In the genomic region with DNA sequence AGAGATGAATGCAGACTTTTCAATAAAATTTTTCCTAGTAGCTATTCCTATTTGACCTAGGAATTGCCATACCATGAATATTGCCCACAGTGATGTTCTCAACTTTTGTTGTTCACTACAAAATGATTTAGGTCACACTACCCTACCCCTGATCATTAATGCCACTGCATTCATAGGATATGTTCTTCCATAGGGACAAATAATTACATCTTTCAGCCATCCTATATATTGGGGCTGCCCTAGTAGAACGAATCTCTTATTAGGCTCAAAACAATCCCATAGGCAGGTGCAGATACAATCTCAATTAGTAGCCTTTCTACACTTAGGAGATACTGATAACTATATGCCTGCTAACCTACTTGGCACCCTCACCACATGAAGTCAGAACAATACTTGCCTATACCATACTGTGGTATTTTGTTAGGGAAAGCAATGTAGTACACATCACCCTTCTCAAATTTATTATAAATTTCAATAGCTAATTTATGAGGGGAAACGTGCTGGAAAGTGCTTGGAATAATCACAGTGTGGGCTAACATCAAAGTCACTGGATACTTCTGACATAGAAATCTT, we compare ENCODE assay signal across 18 mouse cellular contexts. TPM values are rescaled to one million over a fixed set of nuclear protein-coding genes. Genes with fewer than 3 reads are reported as not detected.
DNase-seq lines count a peak whose midpoint lies in the region; ATAC-seq and TF ChIP-seq lines count a peak whose summit lies in the region.
"Had no signal": no experiment of that assay in that cellular context is flagged by ENCODE, and none has a peak within 500 bp of the region (broad histone marks: within the 10 kb centered on the region; RNA-seq: fewer than 3 reads in every experiment).

No protein-coding gene starts in this region.

- 89% methylated on average over 2 of the region's 2 CpGs for WGBS in forebrain, embryonic 11.5 days
- WGBS in forebrain, embryonic 10.5 days, result 88% methylated on average over 2 of the region's 2 CpGs
- 82% methylated on average over 2 of the region's 2 CpGs for WGBS in limb, embryonic 12.5 days
- 79% methylated on average over 2 of the region's 2 CpGs for WGBS in limb, embryonic 10.5 days
- WGBS in neural tube, embryonic 11.5 days, result 86% methylated on average over 2 of the region's 2 CpGs
- WGBS in neural tube, embryonic 15.5 days, result 84% methylated on average over 2 of the region's 2 CpGs
- 68% methylated on average over 2 of the region's 2 CpGs for WGBS in limb, embryonic 14.5 days

- DNase-seq in forebrain, embryonic 11.5 days (ENCODE audit: low spot score), result no peak
- DNase-seq in forebrain, embryonic 10.5 days (ENCODE audit: extremely low spot score, low spot score), result no peak
- no peak for DNase-seq in limb, embryonic 10.5 days (ENCODE audit: low spot score)
- no peak for DNase-seq in neural tube, embryonic 11.5 days (ENCODE audit: low spot score)
- no peak for DNase-seq in limb, embryonic 14.5 days (ENCODE audit: low spot score)
- DNase-seq: cerebellum, adult 9-10 months; heart, adult 18-20 months; lung, adult 18-20 months; retina, postnatal 1 day; thymus, adult 2 months had no signal

- no peak overlapping the region for H3K4me2 ChIP-seq in forebrain, embryonic 11.5 days (ENCODE audit: low read depth, low read length, severe bottlenecking)
- H3K4me2 ChIP-seq in limb, embryonic 12.5 days, result no peak overlapping the region
- H3K4me2 ChIP-seq in neural tube, embryonic 11.5 days (ENCODE audit: low read depth), result no peak overlapping the region
- no peak overlapping the region for H3K4me2 ChIP-seq in neural tube, embryonic 15.5 days
- H3K4me2 ChIP-seq in limb, embryonic 14.5 days (replicated peaks; ENCODE audit: low read depth, low read length, severe bottlenecking), result no peak overlapping the region
- H3K4me2 ChIP-seq: limb, embryonic 15.5 days had no signal

- peak; percentile 15; the same call in 1 of the 2 replicates for ATAC-seq in forebrain, embryonic 11.5 days (replicated peaks; ENCODE audit: low FRiP score)
- peak; percentile 39; the same call in 1 of the 2 replicates for ATAC-seq in limb, embryonic 12.5 days (ENCODE audit: insufficient number of reproducible peaks, insufficient read depth, low FRiP score, low TSS enrichment, low read depth)
- 0 out of 2 replicates have a peak, but pooled peaks have one; percentile 20 for ATAC-seq in neural tube, embryonic 11.5 days (ENCODE audit: insufficient read depth, low FRiP score, low TSS enrichment)
- ATAC-seq in neural tube, embryonic 15.5 days (ENCODE audit: low FRiP score), result no peak
- 0 out of 2 replicates have a peak, but pooled peaks have one; percentile 32 for ATAC-seq in limb, embryonic 14.5 days (ENCODE audit: low FRiP score, low read depth)
- no peak for ATAC-seq in megakaryocyte-erythroid progenitor cell, adult 5-6 weeks (replicated peaks; ENCODE audit: low FRiP score, low TSS enrichment, poor library complexity, severe bottlenecking)
- ATAC-seq: inflammation-experienced regulatory T-cells, adult 6 months had no signal

- no peaks in the 10 kb centered on the region for H3K4me1 ChIP-seq in forebrain, embryonic 11.5 days (replicated peaks; ENCODE audit: control insufficient read depth, insufficient read depth, low read length)
- no peaks in the 10 kb centered on the region for H3K4me1 ChIP-seq in forebrain, embryonic 10.5 days
- H3K4me1 ChIP-seq in limb, embryonic 12.5 days (replicated peaks), result no peaks in the 10 kb centered on the region
- H3K4me1 ChIP-seq in limb, embryonic 10.5 days, result no peaks in the 10 kb centered on the region
- H3K4me1 ChIP-seq in neural tube, embryonic 11.5 days (ENCODE audit: control insufficient read depth, insufficient read depth, low read length), result no peaks in the 10 kb centered on the region
- H3K4me1 ChIP-seq in neural tube, embryonic 15.5 days, result no peaks in the 10 kb centered on the region
- H3K4me1 ChIP-seq in limb, embryonic 14.5 days (ENCODE audit: control insufficient read depth, insufficient read depth, low read length), result no peaks in the 10 kb centered on the region
- H3K4me1 ChIP-seq: hindbrain, embryonic 10.5 days; limb, embryonic 15.5 days had no signal

- no peak for TF ChIP-seq POLR2A in limb, embryonic 14.5 days (IDR thresholded peaks at IDR 0.05; ENCODE audit: borderline replicate concordance, extremely low read depth, insufficient read depth, insufficient read length)

- H3K27ac ChIP-seq in forebrain, embryonic 11.5 days (ENCODE audit: low read depth, low read length), result no peak overlapping the region
- no peak overlapping the region for H3K27ac ChIP-seq in forebrain, embryonic 10.5 days
- no peak overlapping the region for H3K27ac ChIP-seq in limb, embryonic 12.5 days
- no peak overlapping the region for H3K27ac ChIP-seq in limb, embryonic 10.5 days
- H3K27ac ChIP-seq in neural tube, embryonic 11.5 days (ENCODE audit: low read depth, low read length), result no peak overlapping the region
- no peak overlapping the region for H3K27ac ChIP-seq in neural tube, embryonic 15.5 days (replicated peaks)
- no peak overlapping the region for H3K27ac ChIP-seq in limb, embryonic 14.5 days (replicated peaks; ENCODE audit: low read depth, low read length)
- H3K27ac ChIP-seq: hindbrain, embryonic 10.5 days; left cerebral cortex, adult 2 months; limb, embryonic 15.5 days had no signal

- peaks cover 34% of the 10 kb centered on the region for H3K36me3 ChIP-seq in forebrain, embryonic 11.5 days (ENCODE audit: control insufficient read depth, insufficient read depth, low read length)
- H3K36me3 ChIP-seq in forebrain, embryonic 10.5 days (replicated peaks), result peaks cover 99% of the 10 kb centered on the region
- peaks cover 74% of the 10 kb centered on the region for H3K36me3 ChIP-seq in limb, embryonic 12.5 days
- H3K36me3 ChIP-seq in limb, embryonic 10.5 days, result peaks cover 96% of the 10 kb centered on the region
- H3K36me3 ChIP-seq in neural tube, embryonic 11.5 days (ENCODE audit: control insufficient read depth, insufficient read depth, low read length), result peaks cover 23% of the 10 kb centered on the region
- peaks cover 65% of the 10 kb centered on the region for H3K36me3 ChIP-seq in neural tube, embryonic 15.5 days
- H3K36me3 ChIP-seq in limb, embryonic 14.5 days (ENCODE audit: control insufficient read depth, insufficient read depth, low read length), result peaks cover 57% of the 10 kb centered on the region

- no peaks in the 10 kb centered on the region for H3K9me3 ChIP-seq in forebrain, embryonic 11.5 days (ENCODE audit: control insufficient read depth, low read length)
- H3K9me3 ChIP-seq in forebrain, embryonic 10.5 days, result no peaks in the 10 kb centered on the region
- no peaks in the 10 kb centered on the region for H3K9me3 ChIP-seq in limb, embryonic 12.5 days
- no peaks in the 10 kb centered on the region for H3K9me3 ChIP-seq in limb, embryonic 10.5 days (replicated peaks)
- H3K9me3 ChIP-seq in neural tube, embryonic 11.5 days (ENCODE audit: control insufficient read depth, low read length), result no peaks in the 10 kb centered on the region
- no peaks in the 10 kb centered on the region for H3K9me3 ChIP-seq in neural tube, embryonic 15.5 days (replicated peaks)
- H3K9me3 ChIP-seq in limb, embryonic 14.5 days (ENCODE audit: control insufficient read depth, low read length), result no peaks in the 10 kb centered on the region
- H3K9me3 ChIP-seq: hindbrain, embryonic 10.5 days; limb, embryonic 15.5 days had no signal

- H3K27me3 ChIP-seq in forebrain, embryonic 11.5 days (ENCODE audit: control insufficient read depth, insufficient read depth, low read length), result no peaks in the 10 kb centered on the region
- H3K27me3 ChIP-seq in forebrain, embryonic 10.5 days (ENCODE audit: poor library complexity, severe bottlenecking), result no peaks in the 10 kb centered on the region
- no peaks in the 10 kb centered on the region for H3K27me3 ChIP-seq in limb, embryonic 12.5 days
- no peaks in the 10 kb centered on the region for H3K27me3 ChIP-seq in limb, embryonic 10.5 days (ENCODE audit: low read depth, poor library complexity, severe bottlenecking)
- H3K27me3 ChIP-seq in neural tube, embryonic 11.5 days (ENCODE audit: control insufficient read depth, insufficient read depth, low read length), result no peaks in the 10 kb centered on the region
- no peaks in the 10 kb centered on the region for H3K27me3 ChIP-seq in neural tube, embryonic 15.5 days (replicated peaks)
- no peaks in the 10 kb centered on the region for H3K27me3 ChIP-seq in limb, embryonic 14.5 days (ENCODE audit: control insufficient read depth, insufficient read depth, low read length)
- H3K27me3 ChIP-seq: limb, embryonic 15.5 days had no signal

- no peak overlapping the region for H3K4me3 ChIP-seq in forebrain, embryonic 11.5 days (ENCODE audit: low read depth, low read length)
- H3K4me3 ChIP-seq in forebrain, embryonic 10.5 days, result no peak overlapping the region
- H3K4me3 ChIP-seq in limb, embryonic 12.5 days (replicated peaks), result no peak overlapping the region
- no peak overlapping the region for H3K4me3 ChIP-seq in limb, embryonic 10.5 days
- H3K4me3 ChIP-seq in neural tube, embryonic 11.5 days (ENCODE audit: low read depth, low read length), result no peak overlapping the region
- H3K4me3 ChIP-seq in neural tube, embryonic 15.5 days (replicated peaks), result no peak overlapping the region
- H3K4me3 ChIP-seq in limb, embryonic 14.5 days (replicated peaks; ENCODE audit: low read length), result no peak overlapping the region
- H3K4me3 ChIP-seq: hindbrain, embryonic 10.5 days; left cerebral cortex, adult 2 months; limb, embryonic 15.5 days; myocyte had no signal

- H3K9ac ChIP-seq in forebrain, embryonic 11.5 days (ENCODE audit: low read length), result no peak overlapping the region
- no peak overlapping the region for H3K9ac ChIP-seq in limb, embryonic 12.5 days (replicated peaks)
- no peak overlapping the region for H3K9ac ChIP-seq in neural tube, embryonic 11.5 days (ENCODE audit: low read length)
- no peak overlapping the region for H3K9ac ChIP-seq in neural tube, embryonic 15.5 days (replicated peaks)
- no peak overlapping the region for H3K9ac ChIP-seq in limb, embryonic 14.5 days (ENCODE audit: low read depth, low read length, severe bottlenecking)
- H3K9ac ChIP-seq: limb, embryonic 15.5 days had no signal

RNA-seq across cellular contexts. Expression of a gene that starts 12.0 kb away (rescaled TPM):
- 5.2 and 6.3 TPM in 2 replicates for polyA plus RNA-seq in forebrain, embryonic 11.5 days (2014; fragmentation: Nextera tagmentation; extraction: Ambion mirVana)
- 4.4 and 5.2 TPM in 2 replicates for polyA plus RNA-seq in forebrain, embryonic 10.5 days (2016; fragmentation: Nextera tagmentation; extraction: Ambion mirVana)
- polyA plus RNA-seq in limb, embryonic 12.5 days (2016; fragmentation: Nextera tagmentation; extraction: Ambion mirVana), result 8.4 and 10.3 TPM in 2 replicates
- polyA plus RNA-seq in limb, embryonic 10.5 days (2016; fragmentation: Nextera tagmentation; extraction: Ambion mirVana), result 4.9 and 7.1 TPM in 2 replicates
- polyA plus RNA-seq in neural tube, embryonic 11.5 days (2014; fragmentation: Nextera tagmentation; extraction: Ambion mirVana), result 6.3 and 7.3 TPM in 2 replicates
- polyA plus RNA-seq in neural tube, embryonic 15.5 days (2015; fragmentation: Nextera tagmentation; extraction: Ambion mirVana), result 14.0 and 15.7 TPM in 2 replicates
- polyA plus RNA-seq in limb, embryonic 14.5 days (2012; rRNA removed), result 18.7 and 22.9 TPM in 2 replicates
- polyA plus RNA-seq in limb, embryonic 14.5 days (2014; fragmentation: Nextera tagmentation; extraction: Ambion mirVana), result 9.5 and 11.4 TPM in 2 replicates
- 6.5 and 8.3 TPM in 2 replicates for total RNA-seq in megakaryocyte-erythroid progenitor cell, adult 5-6 weeks (2014; fragmentation: Nextera tagmentation)
- total RNA-seq in megakaryocyte-erythroid progenitor cell, adult 5-6 weeks (2017), result 5.2 and 6.7 TPM in 2 replicates

RNA-seq across cellular contexts. Expression of a gene that starts 12.2 kb away (rescaled TPM):
- polyA plus RNA-seq in forebrain, embryonic 11.5 days (2014; fragmentation: Nextera tagmentation; extraction: Ambion mirVana), result 68.6 and 78.4 TPM in 2 replicates
- 100 and 110 TPM in 2 replicates for polyA plus RNA-seq in forebrain, embryonic 10.5 days (2016; fragmentation: Nextera tagmentation; extraction: Ambion mirVana)
- 85.4 and 86.1 TPM in 2 replicates for polyA plus RNA-seq in limb, embryonic 12.5 days (2016; fragmentation: Nextera tagmentation; extraction: Ambion mirVana)
- polyA plus RNA-seq in limb, embryonic 10.5 days (2016; fragmentation: Nextera tagmentation; extraction: Ambion mirVana), result 90.8 and 101 TPM in 2 replicates
- polyA plus RNA-seq in neural tube, embryonic 11.5 days (2014; fragmentation: Nextera tagmentation; extraction: Ambion mirVana), result 59.7 and 61.1 TPM in 2 replicates
- polyA plus RNA-seq in neural tube, embryonic 15.5 days (2015; fragmentation: Nextera tagmentation; extraction: Ambion mirVana), result 57.9 and 58.2 TPM in 2 replicates
- polyA plus RNA-seq in limb, embryonic 14.5 days (2012; rRNA removed), result 69.9 and 131 TPM in 2 replicates
- 66.5 and 69.8 TPM in 2 replicates for polyA plus RNA-seq in limb, embryonic 14.5 days (2014; fragmentation: Nextera tagmentation; extraction: Ambion mirVana)
- total RNA-seq in megakaryocyte-erythroid progenitor cell, adult 5-6 weeks (2014; fragmentation: Nextera tagmentation), result 439 and 454 TPM in 2 replicates
- total RNA-seq in megakaryocyte-erythroid progenitor cell, adult 5-6 weeks (2017), result 1,383 and 1,827 TPM in 2 replicates

RNA-seq across cellular contexts. Expression of a gene that starts 38.5 kb away (rescaled TPM):
- polyA plus RNA-seq in forebrain, embryonic 11.5 days (2014; fragmentation: Nextera tagmentation; extraction: Ambion mirVana), result 47.7 and 51.1 TPM in 2 replicates
- 38.1 and 39.5 TPM in 2 replicates for polyA plus RNA-seq in forebrain, embryonic 10.5 days (2016; fragmentation: Nextera tagmentation; extraction: Ambion mirVana)
- polyA plus RNA-seq in limb, embryonic 12.5 days (2016; fragmentation: Nextera tagmentation; extraction: Ambion mirVana), result 41.0 and 46.0 TPM in 2 replicates
- 38.5 and 40.5 TPM in 2 replicates for polyA plus RNA-seq in limb, embryonic 10.5 days (2016; fragmentation: Nextera tagmentation; extraction: Ambion mirVana)
- polyA plus RNA-seq in neural tube, embryonic 11.5 days (2014; fragmentation: Nextera tagmentation; extraction: Ambion mirVana), result 47.9 and 52.4 TPM in 2 replicates
- polyA plus RNA-seq in neural tube, embryonic 15.5 days (2015; fragmentation: Nextera tagmentation; extraction: Ambion mirVana), result 27.9 and 28.9 TPM in 2 replicates
- polyA plus RNA-seq in limb, embryonic 14.5 days (2012; rRNA removed), result 46.4 and 55.8 TPM in 2 replicates
- polyA plus RNA-seq in limb, embryonic 14.5 days (2014; fragmentation: Nextera tagmentation; extraction: Ambion mirVana), result 33.6 and 40.2 TPM in 2 replicates
- total RNA-seq in megakaryocyte-erythroid progenitor cell, adult 5-6 weeks (2014; fragmentation: Nextera tagmentation), result 26.1 and 33.5 TPM in 2 replicates
- total RNA-seq in megakaryocyte-erythroid progenitor cell, adult 5-6 weeks (2017), result 28.2 and 37.4 TPM in 2 replicates

RNA-seq across cellular contexts. Expression of a gene that starts 39.3 kb away (rescaled TPM):
- 28.3 and 28.4 TPM in 2 replicates for polyA plus RNA-seq in forebrain, embryonic 11.5 days (2014; fragmentation: Nextera tagmentation; extraction: Ambion mirVana)
- polyA plus RNA-seq in forebrain, embryonic 10.5 days (2016; fragmentation: Nextera tagmentation; extraction: Ambion mirVana), result 23.0 and 25.6 TPM in 2 replicates
- polyA plus RNA-seq in limb, embryonic 12.5 days (2016; fragmentation: Nextera tagmentation; extraction: Ambion mirVana), result 22.4 and 25.3 TPM in 2 replicates
- 22.3 and 23.6 TPM in 2 replicates for polyA plus RNA-seq in limb, embryonic 10.5 days (2016; fragmentation: Nextera tagmentation; extraction: Ambion mirVana)
- 18.1 and 21.0 TPM in 2 replicates for polyA plus RNA-seq in neural tube, embryonic 11.5 days (2014; fragmentation: Nextera tagmentation; extraction: Ambion mirVana)
- polyA plus RNA-seq in neural tube, embryonic 15.5 days (2015; fragmentation: Nextera tagmentation; extraction: Ambion mirVana), result 11.6 and 13.1 TPM in 2 replicates
- 25.4 and 29.8 TPM in 2 replicates for polyA plus RNA-seq in limb, embryonic 14.5 days (2012; rRNA removed)
- 15.3 and 18.0 TPM in 2 replicates for polyA plus RNA-seq in limb, embryonic 14.5 days (2014; fragmentation: Nextera tagmentation; extraction: Ambion mirVana)
- 71.0 and 86.0 TPM in 2 replicates for total RNA-seq in megakaryocyte-erythroid progenitor cell, adult 5-6 weeks (2014; fragmentation: Nextera tagmentation)
- total RNA-seq in megakaryocyte-erythroid progenitor cell, adult 5-6 weeks (2017), result 45.3 and 66.4 TPM in 2 replicates

Comparison
In these comparisons a context has a peak if more than half of its experiments do, and no peak if none do; other contexts are left out.
1. ATAC-seq: peak in forebrain, embryonic 11.5 days (single experiment), limb, embryonic 12.5 days (single experiment), neural tube, embryonic 11.5 days (single experiment) and limb, embryonic 14.5 days (single experiment); none in neural tube, embryonic 15.5 days (single experiment) and megakaryocyte-erythroid progenitor cell, adult 5-6 weeks (single experiment).